Mouse (Mus musculus) heart, postnatal 4 days (tissue): ENCODE data around the gene Grtp1. TPM values are rescaled to one million over a fixed set of nuclear protein-coding genes. Genes with fewer than 3 reads are reported as not detected.

ENCODE experiments used
- DNase-seq: peaks from one replicate; pipeline ENCODE4 v3.0.0; 2021
- total RNA-seq, 2 experiments: library from RNA; stranded (reverse); gene quantifications; 2 replicates each; pipeline ENCODE4 v1.2.3; 2021

Grtp1 gene
- total RNA-seq: 1 to 10 TPM; 6.1 TPM

GRCm38 (mm10) chr8:13200301-13201012 lies at the start of gene Grtp1:
Grtp1 (minus strand) TSS chr8:13200620.
- DNase-seq: peak; percentile 73

GRCm38 (mm10) chr8:13244343-13244880 lies 44.0 kb upstream of the Grtp1 start:
- DNase-seq: no peak

DNA sequence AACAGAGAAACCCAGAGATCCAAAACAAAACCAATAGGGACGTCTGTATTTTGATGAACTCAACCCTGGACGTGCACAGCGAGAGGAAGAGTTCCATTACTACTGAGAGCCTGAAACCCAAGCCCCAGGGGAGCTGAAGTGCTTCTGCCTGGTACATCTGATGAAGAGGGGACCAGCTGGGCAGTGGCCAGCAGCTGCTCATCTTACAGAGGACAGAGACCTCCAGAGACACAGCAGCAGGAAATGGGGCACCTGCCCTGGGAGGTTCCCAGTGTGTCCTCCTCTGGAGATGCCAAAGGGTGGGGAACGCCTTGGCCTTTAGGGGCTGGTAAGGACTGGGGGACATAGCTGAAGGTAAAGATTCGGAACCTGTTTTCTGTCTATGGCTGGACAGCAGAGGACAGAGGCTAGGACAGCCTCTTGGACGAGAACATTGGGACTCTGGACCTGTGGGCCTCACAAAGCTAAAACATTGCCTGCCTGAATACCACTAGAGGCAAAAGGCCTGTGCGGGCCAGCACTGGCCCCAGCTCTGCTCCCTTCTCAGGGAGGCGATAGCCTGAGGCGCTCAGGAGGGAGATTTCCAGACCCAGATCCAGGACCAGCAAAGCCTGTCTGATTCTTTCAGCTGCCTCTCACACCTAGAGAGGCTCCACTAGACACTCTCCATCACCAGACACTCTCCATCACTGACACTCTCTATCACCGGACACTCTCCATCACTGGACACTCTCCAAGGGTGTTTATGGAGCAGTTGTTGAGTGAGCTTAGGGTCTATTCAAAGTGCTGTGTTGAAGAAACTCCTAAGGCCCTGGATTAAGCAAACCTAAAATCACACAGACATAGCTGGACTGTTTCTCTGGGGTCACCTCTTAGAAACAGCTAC lies 42.8 kb upstream of the Grtp1 start:
- DNase-seq: no peak

DNA sequence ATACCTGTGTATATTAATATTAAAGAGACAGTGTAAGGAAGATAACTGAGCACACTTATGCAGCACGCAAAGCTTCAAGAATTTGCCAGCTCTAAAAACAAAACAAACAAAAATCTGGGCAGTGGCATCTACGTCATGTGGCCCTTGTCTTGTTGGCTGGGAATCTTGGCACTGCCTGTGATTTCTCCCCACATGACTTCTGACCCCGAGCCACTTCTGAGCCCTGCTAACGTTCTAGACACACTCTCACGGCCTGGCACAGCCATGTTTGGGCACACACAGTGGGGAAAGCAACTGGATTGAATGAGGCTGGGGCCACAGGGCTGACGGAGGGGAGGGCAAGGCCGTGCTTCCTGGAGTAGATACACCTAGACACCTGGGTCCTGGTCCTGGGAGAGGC lies 40.3 kb upstream of the Grtp1 start:
- peak; percentile 67 for DNase-seq

DNA sequence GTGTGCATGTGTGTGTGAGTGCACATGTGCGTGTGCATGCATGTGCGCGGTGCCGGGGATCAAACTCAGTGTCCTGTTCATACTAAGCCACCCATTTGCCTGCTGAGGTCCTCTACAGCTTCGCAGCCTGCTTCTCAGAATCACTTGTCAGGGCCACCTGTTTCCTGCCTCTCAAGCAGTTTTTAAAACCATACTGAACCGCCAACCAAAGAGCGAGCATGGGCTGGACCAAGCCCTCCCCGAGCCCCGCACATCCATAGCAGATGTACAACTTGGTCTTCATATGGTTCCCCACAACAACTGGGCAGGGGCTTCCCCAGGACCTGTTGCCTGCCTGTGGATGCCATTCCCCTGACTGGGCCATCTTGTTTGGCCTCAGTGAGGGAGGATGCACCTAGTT lies 39.6 kb upstream of the Grtp1 start:
- DNase-seq: no peak

DNA sequence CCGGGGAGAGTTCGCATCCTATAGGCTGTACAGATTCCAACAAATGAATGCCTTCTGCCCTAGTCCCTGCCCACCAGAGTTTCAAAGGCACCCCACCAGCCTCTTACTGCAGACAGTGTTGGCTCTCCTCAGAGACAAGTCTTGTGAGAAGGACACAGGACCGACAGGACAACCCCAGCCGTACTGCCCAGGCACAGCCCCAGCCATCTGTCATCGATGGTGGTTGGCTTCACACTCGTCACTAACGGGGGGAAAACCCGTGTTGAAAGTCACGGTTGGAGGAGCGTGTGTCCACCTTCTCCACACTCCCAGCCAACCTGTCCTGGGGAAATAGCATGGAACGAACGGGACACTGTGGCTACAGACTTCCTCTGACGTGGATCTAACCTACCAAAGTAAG lies 34.4 kb upstream of the Grtp1 start:
- no peak for DNase-seq

DNA sequence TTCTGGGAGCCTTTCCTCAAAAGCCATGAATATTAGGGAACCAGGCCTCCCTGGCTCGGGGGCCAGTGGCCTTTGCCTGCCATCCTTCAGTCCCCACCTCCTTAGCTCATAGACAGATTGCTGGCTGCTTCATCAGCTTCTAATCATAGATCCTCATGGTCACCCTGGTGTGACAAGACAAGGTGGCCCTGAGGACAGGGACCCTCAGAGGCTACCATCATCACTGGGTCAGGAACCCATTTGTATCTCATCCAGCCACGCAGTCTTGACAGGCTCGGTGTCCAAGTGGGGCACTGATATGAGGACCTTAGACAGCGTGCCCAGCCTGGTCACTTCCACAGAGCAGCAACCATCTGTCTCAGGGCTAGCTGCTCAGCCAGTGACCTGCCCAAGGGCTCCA lies 30.1 kb upstream of the Grtp1 start:
- DNase-seq: no peak

GRCm38 (mm10) chr8:13229802-13230201 lies 29.4 kb upstream of the Grtp1 start:
- DNase-seq: no peak

DNA sequence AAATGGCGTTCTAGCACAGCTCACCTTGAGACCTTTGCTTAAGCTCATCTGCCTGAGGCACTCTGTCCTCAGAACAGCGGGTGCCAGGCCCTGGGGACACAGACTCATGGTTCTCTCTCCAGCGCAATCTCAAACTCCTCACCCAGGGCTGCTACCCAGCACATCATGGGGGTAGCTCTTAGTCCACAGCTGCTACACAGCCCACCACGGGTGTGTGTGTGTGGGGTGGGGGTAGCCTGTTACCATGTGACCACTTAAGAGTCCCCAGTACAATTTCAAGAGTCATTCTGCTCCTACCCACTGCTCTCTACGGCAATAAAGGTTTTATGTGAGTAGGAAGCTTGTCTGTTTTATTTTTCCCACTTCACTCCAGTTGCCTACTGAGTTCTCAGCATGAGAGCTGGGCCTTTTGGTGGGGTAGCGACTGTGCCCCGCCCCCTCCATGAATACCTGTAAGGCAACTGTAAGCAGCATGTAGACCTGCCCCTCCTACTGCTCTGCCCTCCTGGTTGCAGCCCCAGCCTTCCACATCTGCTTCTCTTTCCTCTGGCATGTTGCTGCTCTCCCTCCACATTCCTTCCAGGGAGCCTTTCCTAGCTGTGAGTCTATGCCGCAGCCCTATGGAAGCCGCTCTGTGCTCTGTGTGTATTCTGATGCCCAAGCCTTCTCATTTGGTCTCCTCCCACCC lies 28.6 kb upstream of the Grtp1 start:
- DNase-seq: no peak

DNA sequence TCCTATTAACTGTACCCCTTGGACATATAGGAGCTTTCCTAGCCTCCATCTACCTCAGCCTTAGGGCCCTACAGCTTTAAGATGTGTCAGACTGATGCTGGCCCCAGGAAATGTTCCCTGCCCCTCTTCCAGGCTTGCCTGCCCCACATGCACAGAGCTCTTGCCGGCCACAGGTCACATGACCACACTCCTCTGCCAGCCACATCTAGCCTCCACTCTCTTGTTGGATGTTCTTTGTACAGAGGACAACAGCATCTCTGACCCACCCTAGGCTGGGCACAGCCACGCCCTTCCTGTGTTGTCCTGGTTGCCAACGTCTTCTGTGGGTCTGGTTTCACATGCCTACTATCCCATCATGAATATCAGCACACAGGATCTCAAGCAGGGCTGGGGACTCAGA lies 26.8 kb upstream of the Grtp1 start:
- no peak for DNase-seq

GRCm38 (mm10) chr8:13226288-13226687 lies 25.9 kb upstream of the Grtp1 start:
- DNase-seq: peak; percentile 47

DNA sequence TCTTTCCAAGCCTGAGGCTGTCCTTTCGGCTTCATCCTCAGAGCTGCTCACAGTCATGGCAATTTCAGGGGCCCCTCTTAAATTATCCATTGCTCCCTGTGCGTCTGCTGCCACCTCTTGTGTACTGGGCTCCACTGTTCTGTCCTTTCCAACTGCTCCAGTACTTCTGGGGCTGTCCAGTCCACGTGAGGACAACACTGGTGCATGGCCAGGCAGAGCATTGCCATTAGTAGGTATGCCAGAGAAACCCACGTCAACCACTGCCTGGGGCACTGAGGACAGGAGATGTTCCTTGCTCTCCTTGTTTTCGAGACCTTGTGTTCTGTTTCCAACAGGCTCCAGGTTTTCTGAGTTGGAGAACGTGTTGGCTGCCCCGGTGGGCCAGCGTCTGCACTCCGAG lies 24.0 kb upstream of the Grtp1 start:
- DNase-seq: no peak

DNA sequence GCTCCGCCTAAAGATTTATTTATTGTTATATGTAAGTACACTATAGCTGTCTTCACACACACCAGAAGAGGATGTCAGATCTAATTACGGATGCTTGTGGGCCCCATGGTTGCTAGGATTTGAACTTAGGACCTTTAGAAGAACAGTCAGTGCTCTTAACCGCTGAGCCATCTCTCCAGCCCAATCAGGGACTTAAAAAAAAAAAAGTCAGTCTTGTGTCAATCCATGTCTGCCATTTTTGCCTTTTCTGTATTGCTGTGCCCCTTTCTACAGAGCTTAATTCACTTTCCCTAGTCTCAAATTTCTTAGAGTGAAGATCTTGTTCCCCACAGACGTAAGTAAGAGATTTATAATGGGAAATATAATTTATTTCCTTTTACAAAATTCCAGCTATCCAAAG lies 18.0 kb upstream of the Grtp1 start:
- no peak for DNase-seq

DNA sequence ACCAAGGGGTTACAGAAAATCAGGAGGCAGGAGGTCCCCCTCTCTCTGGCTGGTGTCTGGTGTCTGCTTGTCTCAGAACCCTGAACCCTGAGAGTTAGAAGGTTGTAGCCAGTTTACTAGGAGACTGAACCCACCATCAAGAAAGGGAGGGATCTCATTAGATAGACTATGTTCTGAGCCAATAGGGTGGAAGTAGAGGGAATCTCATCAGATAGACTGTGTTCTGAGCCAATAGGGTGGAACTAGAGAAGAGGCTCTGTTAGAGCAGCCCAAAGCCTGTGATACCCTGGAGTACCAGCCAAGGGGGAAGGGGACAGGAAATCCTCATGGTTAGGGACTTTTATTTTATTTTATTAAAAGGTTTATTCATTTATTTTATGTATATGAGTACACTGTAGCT lies 17.6 kb upstream of the Grtp1 start:
- DNase-seq: no peak

DNA sequence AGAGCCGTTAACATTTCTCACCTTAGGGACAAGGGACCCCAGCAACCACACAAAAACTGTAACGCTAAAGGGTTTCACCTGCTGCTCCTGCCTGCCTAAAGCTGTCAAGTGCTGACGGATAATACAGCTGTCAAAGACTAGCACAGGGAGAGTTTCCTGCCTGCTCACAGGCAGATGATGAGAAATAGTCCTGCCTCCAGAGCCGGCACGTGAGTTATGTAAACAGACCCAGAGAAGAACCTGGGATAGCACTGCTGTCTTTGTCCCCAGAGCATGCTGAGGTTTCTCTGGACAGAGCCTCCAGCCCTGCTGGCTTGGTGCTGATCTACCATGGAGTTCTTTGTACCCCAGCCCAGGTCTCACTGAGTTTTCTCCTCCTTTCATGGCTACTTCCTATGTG lies 16.7 kb upstream of the Grtp1 start:
- no peak for DNase-seq

DNA sequence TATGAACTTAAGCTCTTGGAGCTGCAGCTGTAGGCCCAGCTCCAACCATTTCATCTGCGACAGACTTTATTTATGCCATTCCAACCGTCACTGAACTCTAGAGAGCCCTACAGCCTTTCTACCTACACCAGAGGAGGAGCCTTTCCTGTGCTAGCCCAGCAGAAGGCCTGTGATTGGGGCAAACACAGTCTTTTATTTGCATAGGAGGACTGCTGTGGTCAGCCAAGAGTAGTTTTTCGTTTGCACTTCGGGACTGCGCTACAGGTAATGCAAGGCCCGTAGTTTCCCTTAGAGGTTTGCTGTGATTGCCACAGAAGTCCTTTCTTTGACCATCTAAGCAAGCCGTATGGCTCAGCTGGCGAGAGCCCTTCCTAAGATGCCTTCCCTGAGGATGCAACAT lies 16.0 kb upstream of the Grtp1 start:
- DNase-seq: no peak

GRCm38 (mm10) chr8:13213479-13214268 lies 13.3 kb upstream of the Grtp1 start:
- peak; percentile 91 for DNase-seq

DNA sequence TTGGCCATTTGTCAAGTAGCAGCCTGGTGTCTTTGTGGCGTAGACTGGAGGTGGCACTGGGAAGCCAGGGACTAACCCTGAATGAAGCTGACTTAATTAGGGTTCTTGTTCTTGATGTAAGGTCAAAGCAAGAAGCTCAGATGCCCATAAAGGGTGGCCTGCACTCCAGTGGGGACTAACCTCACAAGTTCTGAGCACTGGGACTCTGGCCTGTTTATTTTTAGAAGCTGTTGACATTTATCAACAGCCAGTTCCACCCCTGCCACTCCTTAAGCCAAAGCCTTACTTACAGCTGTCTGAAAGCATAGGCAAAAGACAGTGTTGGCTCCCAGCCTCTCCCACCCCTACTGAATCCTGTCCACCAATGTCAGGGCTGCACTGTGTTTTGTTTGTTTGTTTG lies 9.3 kb upstream of the Grtp1 start:
- peak; percentile 54 for DNase-seq

- DNase-seq: peak; percentile 67
Measured at GRCm38 (mm10) chr8:13208627-13209355, 8.4 kb upstream of the Grtp1 start.

DNA sequence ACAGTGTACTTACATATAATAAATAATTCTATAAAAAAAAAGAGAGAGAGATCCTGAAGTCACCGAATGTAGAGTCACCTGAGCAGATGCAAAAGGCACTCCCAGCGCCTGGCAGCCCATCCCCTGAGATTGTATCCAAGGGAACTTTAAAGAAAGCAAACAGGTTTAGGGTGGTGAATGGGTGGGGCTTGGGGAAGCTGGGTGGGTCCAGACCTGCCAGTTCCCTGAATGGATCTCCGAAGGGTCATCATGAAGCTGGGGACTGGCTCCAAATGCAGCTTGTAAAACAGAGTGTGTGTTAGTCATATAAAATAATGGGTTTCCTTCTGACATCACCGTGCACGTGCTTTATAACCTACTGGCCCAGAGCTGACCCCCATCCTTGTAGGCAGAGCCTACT lies 5.9 kb upstream of the Grtp1 start:
- no peak for DNase-seq

- no peak for DNase-seq
Measured at GRCm38 (mm10) chr8:13205311-13205710, 4.9 kb upstream of the Grtp1 start.
